Mouse (Mus musculus) olfactory bulb, adult 2 months (tissue): ENCODE results near the gene Pam. TPM values are rescaled to one million over a fixed set of nuclear protein-coding genes. Genes with fewer than 3 reads are reported as not detected.

ENCODE experiments used
- H3K27ac ChIP-seq: fragments of 200-500 bp; 2 replicates; pipeline ENCODE4 v1.5.1; 2012; ENCODE audit warnings: low read depth, low read length; ENCODE audit not compliant: insufficient read depth
- H3K4me1 ChIP-seq: fragments of 200-500 bp; 2 replicates; pipeline ENCODE4 v1.6.1; 2012; ENCODE audit warnings: low read length; ENCODE audit not compliant: control insufficient read depth, insufficient read depth
- H3K4me3 ChIP-seq: fragments of 200-500 bp; 2 replicates; pipeline ENCODE4 v1.5.1; 2012; ENCODE audit warnings: mild to moderate bottlenecking, low read depth, low read length, moderate library complexity; ENCODE audit not compliant: insufficient read depth
- CTCF ChIP-seq: fragments of 200-500 bp; IDR thresholded peaks from 2 replicates; pipeline ENCODE4 v1.5.1; 2012; ENCODE audit warnings: low read depth, mild to moderate bottlenecking, low read length, moderate library complexity; ENCODE audit not compliant: insufficient read depth
- POLR2A ChIP-seq: fragments of 200-500 bp; IDR thresholded peaks from 2 replicates; pipeline ENCODE4 v1.6.1; 2012; ENCODE audit warnings: mild to moderate bottlenecking, low read depth, low read length, moderate library complexity; ENCODE audit not compliant: insufficient read depth
- WGBS: fragments of 180-500 bp; shearing (Covaris S2); methylation state at CpG from one replicate; pipeline ENCODE4 v1.1.7; 2018; 5-methylcytosine and 5-hydroxymethylcytosine counted together
- polyA plus RNA-seq: library from polyadenylated mRNA; stranded (reverse); fragments of >200 nt; gene quantifications from 2 replicates; pipeline ENCODE4 v1.2.4, GENCODE M21; 2012; ENCODE audit warnings: low replicate concordance; ENCODE audit not compliant: missing spikeins, insufficient read depth, insufficient read length

The Pam gene
- polyA plus RNA-seq, 1 experiment: not detected

DNA sequence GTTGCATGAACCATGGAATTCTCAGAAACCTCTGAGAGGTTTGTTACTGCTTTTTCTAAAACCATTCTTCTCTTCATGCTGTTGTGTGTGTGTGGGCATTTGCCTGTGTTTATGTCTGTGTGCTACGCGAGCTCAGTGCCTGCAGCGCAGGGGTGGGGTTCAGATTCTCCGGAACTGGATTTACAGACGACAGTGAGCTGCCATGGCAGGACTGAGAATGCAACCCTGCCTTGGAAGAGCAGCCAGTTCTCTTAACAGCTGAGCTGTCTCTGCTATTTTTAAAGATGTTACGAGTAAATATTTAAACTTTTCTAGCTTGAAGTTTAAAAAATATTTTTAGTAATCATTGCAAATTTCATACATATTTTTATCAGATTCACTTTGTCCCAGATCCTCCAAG is 24.1 kb upstream of the Pam start:
- Histone ChIP-seq H3K4me1 (no peaks in the 10 kb centered on the region), H3K4me3 (no peak overlapping the region), H3K27ac (no peak overlapping the region)
- WGBS: 70% methylated on average over 6 of the region's 6 CpGs
- TF ChIP-seq POLR2A: no peak
- no peak for TF ChIP-seq CTCF

DNA sequence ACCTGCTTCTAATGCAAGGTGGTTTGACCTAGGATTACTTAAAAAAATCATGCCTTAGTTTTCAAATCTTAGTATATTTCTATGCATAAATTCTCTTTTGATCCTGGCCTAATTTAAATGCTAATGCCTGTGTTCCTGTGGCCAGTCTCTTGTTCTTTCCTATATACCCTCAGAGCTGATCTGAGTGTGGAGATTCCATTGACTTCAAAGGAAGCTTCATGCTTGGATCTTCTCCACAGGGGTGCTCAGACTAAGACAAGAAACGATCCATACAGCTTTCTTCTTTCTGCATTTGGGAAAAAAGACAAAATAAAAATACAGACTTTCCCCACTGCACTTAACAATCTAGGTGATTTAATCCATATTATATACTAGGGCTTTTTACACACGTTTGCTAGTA is 12.2 kb upstream of the Pam start:
- 36% methylated on average over 2 of the region's 2 CpGs for WGBS
- H3K4me3 ChIP-seq: no peak overlapping the region
- no peak for TF ChIP-seq POLR2A
- no peak for TF ChIP-seq CTCF
- H3K4me1 ChIP-seq: no peaks in the 10 kb centered on the region
- no peak overlapping the region for H3K27ac ChIP-seq

DNA sequence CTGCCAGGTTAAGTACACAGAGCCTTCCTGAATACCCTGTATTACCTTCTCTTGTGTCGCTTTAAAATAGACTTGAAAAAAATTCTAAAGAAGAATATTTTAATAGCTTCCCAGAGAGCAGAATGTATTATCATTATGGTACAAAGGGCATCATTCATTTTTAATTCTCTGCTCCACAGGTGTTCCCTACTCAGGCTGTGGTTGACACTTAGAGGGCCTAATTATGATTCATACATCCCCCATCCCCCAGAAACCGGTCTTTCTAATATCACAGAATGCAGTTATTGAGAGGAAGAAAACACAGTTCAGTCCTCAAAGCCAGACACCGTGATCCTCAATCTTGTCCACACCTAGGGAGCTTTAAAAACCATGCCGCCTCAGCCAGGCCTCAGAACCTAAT is 4.0 kb upstream of the Pam start:
- TF ChIP-seq CTCF: no peak
- no peak for TF ChIP-seq POLR2A
- no peak overlapping the region for H3K4me3 ChIP-seq
- WGBS: 79% methylated on average over 4 of the region's 4 CpGs
- no peak overlapping the region for H3K27ac ChIP-seq
- H3K4me1 ChIP-seq: peaks cover 4% of the 10 kb centered on the region; the same call in 1 of the 2 replicates

DNA sequence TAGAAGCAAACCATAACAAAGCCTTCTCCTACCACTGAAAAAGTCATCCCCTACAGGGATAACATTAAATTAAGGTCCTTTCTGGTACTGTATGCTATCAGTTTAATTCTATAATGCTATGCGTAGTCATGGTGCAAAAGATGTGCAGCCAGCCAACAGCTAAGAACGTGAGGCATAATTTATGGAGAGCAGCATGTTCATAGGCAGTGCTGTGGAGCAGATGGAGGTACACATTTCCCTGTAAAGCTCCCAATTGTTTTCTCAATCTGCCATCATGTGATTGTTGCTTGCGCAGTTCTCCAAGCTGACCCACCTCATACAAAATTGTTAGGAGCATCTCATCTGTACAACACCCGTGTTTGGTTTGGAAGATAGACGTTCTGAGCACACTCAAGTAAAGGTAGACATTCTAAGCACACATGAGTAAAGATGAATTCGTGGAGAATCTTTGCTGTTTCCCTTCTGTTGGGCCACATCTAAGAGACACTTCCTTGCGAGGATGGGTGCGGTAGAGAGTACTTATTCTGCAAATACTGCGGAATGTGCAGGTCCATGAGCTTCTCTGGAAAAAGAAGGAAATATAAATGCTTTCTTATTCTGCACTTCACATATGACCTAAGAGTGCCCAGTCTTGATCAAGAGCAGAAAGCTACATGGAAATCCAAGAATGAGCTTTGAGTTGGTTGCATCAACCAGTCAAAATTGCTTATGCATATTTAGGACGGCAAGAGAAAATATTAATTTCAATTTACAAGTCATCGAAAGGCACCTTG is 2.7 kb upstream of the Pam start:
- TF ChIP-seq CTCF: no peak
- TF ChIP-seq POLR2A: no peak
- 96% methylated on average over 11 of the region's 11 CpGs for WGBS

DNA sequence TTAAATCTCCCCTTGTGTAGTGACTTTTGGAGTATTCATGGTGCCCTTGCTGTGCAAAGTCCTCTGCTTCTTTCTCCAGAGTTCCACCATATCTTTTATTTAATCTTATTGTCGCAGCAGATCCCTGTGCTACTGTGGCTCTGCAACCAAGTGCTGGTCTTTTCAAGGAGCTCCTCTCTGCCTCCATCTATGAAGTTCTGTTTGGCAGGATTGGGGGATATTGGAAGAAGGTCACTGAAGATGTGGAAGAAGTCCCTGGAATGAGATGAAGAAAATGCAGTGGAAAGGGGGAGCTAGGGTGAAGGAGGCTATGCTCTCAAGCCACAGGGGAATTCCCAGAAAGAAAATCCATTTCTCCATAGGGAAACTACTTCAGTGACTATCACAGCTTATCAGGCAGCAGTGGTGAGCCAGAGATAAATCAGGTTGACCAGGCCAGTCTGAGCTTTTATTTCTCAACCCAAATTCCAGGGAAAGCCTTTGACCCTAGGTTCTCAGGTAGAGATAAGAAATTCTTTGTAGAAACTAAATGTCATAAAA is 1.0 kb upstream of the Pam start:
- H3K4me3 ChIP-seq: no peak overlapping the region
- TF ChIP-seq POLR2A (no peak), CTCF (no peak)
- no peak overlapping the region for H3K27ac ChIP-seq
- 72% methylated on average over 1 of the region's 1 CpGs for WGBS
- peaks cover 4% of the 10 kb centered on the region; the same call in 1 of the 2 replicates for H3K4me1 ChIP-seq

More for the DNA sequence above, 2.7 kb upstream of the Pam start:
- H3K4me3 ChIP-seq: no peak overlapping the region
- H3K4me1 ChIP-seq: peaks cover 4% of the 10 kb centered on the region; the same call in 1 of the 2 replicates
- no peak overlapping the region for H3K27ac ChIP-seq

DNA sequence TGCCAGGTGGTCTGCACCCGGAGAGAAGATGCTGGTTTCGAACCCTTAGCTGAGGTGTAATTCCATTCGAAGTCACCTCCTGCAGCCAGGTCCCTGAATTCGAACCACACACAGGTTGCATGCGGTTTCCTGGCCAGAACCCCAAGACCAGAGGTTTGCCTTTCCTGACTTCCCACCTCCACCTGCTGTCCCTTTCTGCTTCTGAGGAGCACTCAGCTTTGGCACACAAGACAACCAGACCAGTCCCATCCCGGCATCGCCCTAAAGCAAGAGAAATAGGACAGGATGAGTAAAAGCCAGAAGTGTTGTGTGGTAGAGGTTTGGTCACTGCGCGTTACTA is 515 bp upstream of the Pam start:
- peaks cover 4% of the 10 kb centered on the region; the same call in 1 of the 2 replicates for H3K4me1 ChIP-seq
- 43% methylated on average over 9 of the region's 9 CpGs for WGBS
- H3K27ac ChIP-seq: no peak overlapping the region
- TF ChIP-seq CTCF (no peak), POLR2A (no peak)
- H3K4me3 ChIP-seq: peak overlapping the region; percentile 69

DNA sequence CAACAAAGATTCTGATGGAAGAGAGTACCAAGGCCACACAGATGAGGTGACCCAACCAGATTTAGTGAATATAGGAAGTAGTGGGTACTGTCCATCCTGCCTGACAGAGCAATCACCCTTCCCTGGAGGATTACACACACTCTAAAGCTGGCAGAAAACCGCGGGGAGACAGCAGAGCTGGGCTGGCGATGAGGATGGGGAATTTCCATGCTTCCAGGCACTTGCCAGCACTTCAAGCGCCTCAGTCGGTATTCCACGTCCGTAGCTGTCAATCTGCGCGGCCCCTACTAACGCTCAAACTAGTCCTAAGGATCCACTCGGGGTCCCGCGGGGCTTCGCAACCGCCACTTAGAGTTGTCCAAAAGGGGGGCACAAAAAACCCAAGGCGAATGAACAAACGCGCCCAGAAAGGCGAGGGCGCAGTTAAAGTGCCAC is 618 bp downstream of the Pam start:
- Histone ChIP-seq H3K27ac (no peak overlapping the region), H3K4me1 (peaks cover 4% of the 10 kb centered on the region; the same call in 1 of the 2 replicates), H3K4me3 (peak overlapping the region; percentile 69)
- WGBS: under 1% methylated on average over 20 of the region's 20 CpGs
- TF ChIP-seq POLR2A (no peak), CTCF (no peak)

DNA sequence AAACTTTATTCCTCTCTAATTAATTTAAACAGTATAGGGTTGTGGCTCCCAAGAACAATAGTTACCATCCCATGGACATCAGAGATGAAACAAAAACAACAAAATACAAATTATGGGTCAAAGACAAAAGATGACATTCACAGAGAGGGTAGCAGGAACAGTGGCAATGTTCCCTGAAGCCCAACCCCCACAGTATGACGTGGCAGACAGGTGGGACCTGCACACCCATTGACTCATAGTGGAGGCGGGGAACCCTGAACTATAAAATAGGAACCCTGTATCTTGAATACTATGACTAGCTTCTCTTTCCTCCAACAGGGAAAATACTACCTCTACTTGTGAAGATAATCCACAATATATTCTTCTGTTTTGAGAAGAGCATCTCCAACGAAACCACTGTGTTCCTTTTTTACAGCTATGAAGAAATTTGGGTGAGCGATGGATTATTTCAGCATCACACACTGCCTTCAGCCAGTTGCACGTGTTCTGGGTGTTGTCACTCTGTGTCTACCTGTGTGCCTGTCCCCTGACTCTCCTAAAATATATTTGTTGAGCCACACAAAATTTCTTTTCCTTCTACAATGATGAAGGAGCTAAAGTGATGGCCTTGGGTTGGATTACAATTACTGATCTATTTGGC is 6.0 kb downstream of the Pam start:
- Histone ChIP-seq H3K4me1 (no peaks in the 10 kb centered on the region), H3K27ac (no peak overlapping the region), H3K4me3 (no peak overlapping the region)
- TF ChIP-seq CTCF (no peak), POLR2A (no peak)
- 88% methylated on average over 5 of the region's 5 CpGs for WGBS

DNA sequence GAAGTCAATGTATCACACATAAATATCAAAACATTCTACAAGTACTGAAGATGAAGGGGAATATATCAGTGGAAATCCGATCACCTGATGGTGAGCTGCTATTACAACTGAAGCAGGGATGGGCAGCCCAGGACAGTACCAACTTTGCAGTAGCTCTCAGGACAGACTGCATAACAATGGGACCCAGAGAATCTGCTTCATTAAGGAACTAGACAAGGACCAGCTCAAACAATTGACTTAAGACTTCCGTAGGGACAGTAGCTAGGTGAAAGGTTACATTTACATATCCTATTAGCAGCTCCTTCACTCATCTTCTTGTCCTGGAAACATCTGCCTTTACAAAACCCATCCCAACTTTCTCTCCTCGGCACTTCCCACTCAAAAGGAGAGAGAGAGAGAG is 9.0 kb downstream of the Pam start:
- no peak overlapping the region for H3K4me3 ChIP-seq
- no peak overlapping the region for H3K27ac ChIP-seq
- no peaks in the 10 kb centered on the region for H3K4me1 ChIP-seq
- whole genome bisulfite sequencing: 84% methylated on average over 3 of the region's 3 CpGs
- TF ChIP-seq CTCF: no peak
- no peak for TF ChIP-seq POLR2A

DNA sequence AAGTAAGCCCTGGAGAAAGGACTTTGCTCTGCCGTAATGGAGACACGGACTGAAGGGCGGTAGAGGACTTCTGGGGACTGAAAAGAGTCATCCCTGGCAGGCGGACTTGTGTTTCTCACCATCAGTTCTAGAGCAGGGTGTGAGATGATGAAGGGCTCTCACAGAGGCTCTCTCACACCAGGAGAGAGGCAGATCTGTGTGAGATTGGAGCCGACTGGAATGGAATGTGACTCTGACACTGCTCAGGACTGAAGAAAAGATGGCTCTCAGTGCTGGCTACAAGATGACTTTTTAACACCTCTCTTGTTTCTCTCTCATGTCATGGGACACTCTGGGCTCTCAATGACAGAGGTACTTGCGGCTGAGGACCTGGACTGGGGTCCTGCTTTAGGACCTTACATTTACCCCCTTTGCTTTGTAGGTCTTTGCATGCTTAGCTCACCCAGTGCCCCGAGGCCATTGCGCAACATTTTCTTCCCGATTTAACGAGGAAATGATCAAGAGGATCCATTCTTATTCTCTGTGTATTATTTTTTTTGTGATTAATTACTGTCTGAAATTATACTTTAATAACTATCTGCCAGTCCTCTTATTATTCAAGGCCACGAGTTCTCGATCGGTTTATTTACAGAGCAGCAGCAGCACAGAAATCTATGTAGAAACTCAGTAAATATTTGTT is 10.7 kb downstream of the Pam start:
- Histone ChIP-seq H3K4me1 (no peaks in the 10 kb centered on the region), H3K27ac (no peak overlapping the region), H3K4me3 (no peak overlapping the region)
- 83% methylated on average over 13 of the region's 13 CpGs for WGBS
- TF ChIP-seq CTCF: no peak
- TF ChIP-seq POLR2A: no peak
